Mouse (Mus musculus) heart, adult 18-20 months (tissue): ENCODE results near the gene Vmn1r160. TPM values are rescaled to one million over a fixed set of nuclear protein-coding genes. Genes with fewer than 3 reads are reported as not detected.
"Not testable (repeated sequence)": the region's sequence is repeated elsewhere in the genome, so short reads cannot be mapped to it uniquely, and the experiment has no call there.

ENCODE experiments used
- DNase-seq, 2 experiments: peaks; one replicate each; pipeline ENCODE4 v3.0.0; 2021 to 2022; ENCODE audit warnings: mixed read lengths in 1 of 2
- long read RNA-seq, 2 experiments: library from polyadenylated mRNA; stranded (forward); transcript quantifications; one replicate each; pipeline ENCODE4 v2.0.0; 2021
- total RNA-seq, 2 experiments: library from RNA; stranded (reverse); gene quantifications; 2 replicates each; pipeline ENCODE4 v1.2.3; 2021

Vmn1r160 gene
- total RNA-seq: not detected
- long read RNA-seq, experiment 1: 0 reads
- long read RNA-seq, experiment 2: 0 reads

DNA sequence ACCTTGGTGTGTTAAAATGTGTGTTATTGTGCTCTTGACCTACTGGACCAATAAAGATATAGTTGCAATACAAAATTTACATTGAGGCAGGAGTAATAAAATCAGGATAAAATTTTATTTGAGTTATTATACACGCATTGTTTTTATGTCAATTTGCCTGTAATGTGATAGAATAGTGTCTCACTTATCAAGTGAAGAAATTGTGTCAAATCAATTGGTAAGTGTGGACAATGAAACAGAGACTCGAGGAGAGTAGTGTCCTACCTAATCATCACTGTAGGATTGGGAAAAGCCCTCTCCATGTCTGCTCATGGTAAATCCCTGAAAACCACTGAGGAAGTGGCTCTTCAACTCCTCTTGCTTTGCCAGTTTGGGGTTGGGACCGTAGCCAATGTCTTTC, at the start of gene Vmn1r160:
Gene Vmn1r160 (plus strand): TSS at position 301 of the 400 bp plus-strand sequence.
- not testable (repeated sequence) for DNase-seq

DNA sequence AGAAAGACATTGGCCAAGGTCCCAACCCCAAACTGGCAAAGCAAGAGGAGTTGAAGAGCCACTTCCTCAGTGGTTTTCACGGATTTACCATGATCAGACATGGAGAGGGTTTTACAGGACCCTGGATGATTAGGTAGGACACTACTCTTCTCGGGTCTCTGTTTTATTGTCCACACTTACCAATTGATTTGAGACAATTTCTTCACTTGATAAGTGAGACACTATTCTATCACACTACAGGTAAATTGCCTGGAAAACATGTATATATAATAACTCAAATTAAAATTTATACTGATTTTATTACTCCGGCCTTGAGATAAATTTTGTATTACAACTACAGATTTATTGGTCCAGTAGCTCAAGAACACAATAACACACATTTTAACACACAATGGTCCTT, 27.5 kb upstream of the Vmn1r160 start, which contains the start of gene Vmn1r159:
Gene Vmn1r159 (minus strand): TSS at position 101 of the 400 bp plus-strand sequence.
- DNase-seq: not testable (repeated sequence)

Other genes with a start within 250 kb of the Vmn1r160 start
- gene Vmn1r155, start 213.2 kb upstream of the Vmn1r160 start, total RNA-seq: not detected
- not detected for gene Gm8693, start 178.9 kb upstream of the Vmn1r160 start, total RNA-seq
- not detected for gene Gm4567, start 151.5 kb upstream of the Vmn1r160 start, total RNA-seq
- gene Vmn1r157, start 109.5 kb upstream of the Vmn1r160 start, total RNA-seq: not detected
- not detected for gene Vmn1r158, start 80.4 kb upstream of the Vmn1r160 start, total RNA-seq
- not detected for gene Vmn1r159, start 27.6 kb upstream of the Vmn1r160 start, total RNA-seq
- not detected for gene Gm4214, start 113.4 kb downstream of the Vmn1r160 start, total RNA-seq
- not detected for gene Gm4216, start 148.7 kb downstream of the Vmn1r160 start, total RNA-seq
- not detected for gene Vmn1r163, start 184.3 kb downstream of the Vmn1r160 start, total RNA-seq
- gene Gm8720, start 196.2 kb downstream of the Vmn1r160 start, total RNA-seq: not detected